Mouse (Mus musculus) WW6 (cell line): ENCODE measurements around the gene Angptl6.
A peak's percentile ranks its signal among the peaks of the same experiment; 100 is the strongest.
"Not testable (repeated sequence)": the region's sequence is repeated elsewhere in the genome, so short reads cannot be mapped to it uniquely, and the experiment has no call there.

Experiments used
- DNase-seq: peaks from one replicate; pipeline ENCODE4 v3.0.0-alpha.2; 2013; ENCODE audit warnings: low read depth, low spot score

Angptl6 gene

DNA sequence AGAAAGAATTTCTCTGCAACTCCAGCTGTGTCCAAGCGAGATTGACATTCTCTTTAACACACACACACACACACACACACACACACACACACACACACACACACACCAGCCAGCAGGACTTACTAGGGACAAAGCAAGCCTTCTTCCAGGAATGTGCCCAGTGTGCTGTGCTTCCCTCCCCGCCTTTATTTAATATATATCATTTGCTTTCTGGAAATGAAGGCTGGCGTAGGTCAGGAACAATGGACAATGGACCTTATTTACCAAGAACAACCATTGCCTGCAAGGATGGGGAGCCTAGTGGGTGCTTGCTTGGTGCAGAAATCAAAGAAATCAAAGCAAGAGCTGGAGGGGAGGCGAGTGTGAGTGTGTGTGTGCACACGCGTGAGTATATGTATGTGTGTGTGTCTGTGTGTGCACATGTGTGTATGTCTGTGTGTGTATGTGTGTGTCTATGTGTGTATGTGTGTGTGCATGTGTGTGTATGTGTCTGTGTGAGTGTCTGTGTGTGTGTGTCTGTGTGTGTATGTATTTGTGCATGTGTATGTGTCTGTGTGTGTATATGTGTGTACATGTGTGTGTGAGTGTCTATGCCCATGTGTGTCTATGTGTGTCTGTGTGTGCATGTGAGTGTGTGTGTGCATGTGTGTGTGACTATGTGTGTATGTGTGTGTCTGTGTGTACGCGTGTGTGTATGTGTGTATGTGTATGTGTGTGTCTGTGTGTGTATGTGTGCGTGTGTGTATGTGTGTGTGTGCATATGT lies 42.2 kb downstream of the Angptl6 start:
- DNase-seq, result no peak

DNA sequence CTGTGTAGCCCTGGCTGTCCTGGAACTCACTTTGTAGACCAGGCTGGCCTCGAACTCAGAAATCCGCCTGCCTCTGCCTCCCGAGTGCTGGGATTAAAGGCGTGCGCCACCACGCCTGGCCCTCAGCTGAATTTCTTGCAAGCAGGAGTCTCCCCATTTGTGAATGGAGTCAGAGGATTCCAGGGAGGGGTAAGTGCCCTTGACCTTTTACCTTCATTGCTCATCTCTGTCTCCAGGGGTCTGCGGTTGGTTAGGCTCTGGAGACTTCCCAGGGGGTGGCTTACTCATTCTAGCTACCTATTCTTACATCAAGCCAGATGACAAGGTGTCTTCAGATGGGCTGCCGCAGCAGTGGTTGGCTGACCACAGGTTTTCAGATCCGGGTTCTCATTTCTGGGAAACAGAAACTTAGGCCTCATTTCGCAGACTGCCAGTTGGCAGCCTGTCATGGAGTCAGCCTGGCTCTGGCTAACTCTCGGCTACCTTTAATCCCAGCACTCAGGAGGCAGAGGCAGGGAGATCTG lies 44.0 kb downstream of the Angptl6 start:
- DNase-seq, result not testable (repeated sequence)

DNA sequence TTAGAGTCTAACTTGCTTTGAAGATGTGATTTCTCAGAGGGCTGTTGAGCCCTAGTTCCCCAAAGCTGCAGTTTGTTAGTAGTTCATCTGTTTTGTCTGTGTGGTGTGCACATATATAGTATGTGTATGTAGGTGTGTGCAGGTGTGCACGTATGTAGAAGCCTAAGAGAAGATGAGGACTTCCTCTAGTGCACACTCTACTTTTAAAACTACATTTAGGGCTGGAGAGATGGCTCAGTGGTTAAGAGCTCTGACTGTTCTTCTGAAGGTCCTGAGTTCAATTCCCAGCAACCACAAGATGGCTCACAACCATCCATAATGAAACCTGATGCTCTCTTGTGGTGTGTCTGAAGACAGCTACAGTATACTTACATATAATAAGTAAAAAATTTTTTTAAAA lies 44.6 kb downstream of the Angptl6 start:
- no peak for DNase-seq

DNA sequence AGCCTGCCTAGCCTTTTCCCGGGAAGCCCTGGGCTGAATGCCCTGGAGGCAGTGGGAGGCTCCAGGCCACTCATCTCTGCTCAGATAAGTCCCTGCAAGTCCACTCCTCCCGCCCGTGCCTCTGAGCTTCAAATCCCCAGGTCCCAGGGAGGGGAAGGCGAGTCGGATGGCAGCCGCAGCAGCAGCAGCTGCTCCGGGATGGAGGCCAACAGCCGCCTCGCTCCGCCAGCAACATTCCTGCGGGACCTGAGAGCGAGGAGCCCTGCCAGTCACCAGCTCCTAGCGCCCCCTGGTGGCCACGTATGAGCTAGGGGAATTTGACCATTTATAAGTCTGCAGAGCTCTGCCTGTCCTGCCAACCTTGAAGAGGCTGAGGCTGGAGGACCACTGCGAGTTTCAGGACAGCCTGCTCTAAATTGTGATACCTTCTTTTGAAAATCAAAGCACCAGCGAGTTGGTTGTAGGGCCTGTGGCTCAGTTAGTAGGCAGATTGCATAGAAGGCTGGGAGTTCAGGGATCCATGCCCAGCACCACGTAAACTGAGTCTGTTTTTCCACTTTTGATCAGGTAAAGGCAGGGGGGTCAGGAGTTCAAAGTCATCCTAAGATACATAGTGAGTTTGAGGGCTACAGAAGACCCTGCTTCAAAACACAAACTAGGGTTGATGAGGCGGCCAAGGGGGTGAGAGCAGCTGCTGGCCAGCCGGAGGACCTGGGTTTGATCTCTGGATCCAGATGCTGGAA lies 48.5 kb downstream of the Angptl6 start:
- DNase-seq, result peak; percentile 80

DNA sequence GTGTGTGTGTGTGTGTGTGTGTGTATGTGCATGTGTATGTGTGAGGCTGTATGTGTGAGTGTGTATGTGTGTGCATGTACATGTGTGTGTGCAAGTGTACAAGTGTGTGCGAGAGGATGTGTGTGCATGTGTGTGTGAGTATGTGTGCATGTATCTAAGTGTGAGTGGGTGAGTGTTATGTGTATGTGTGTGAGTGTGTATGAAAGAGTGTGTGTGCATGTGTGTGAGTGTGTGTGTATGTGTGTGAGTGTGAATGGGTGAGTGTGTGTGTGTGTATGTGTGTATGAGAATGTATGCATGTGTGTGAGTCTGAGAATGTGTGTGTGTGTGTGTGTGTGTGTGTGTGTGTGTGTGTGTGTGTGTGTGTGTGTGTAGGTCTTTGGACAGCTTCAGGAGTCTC lies 51.4 kb downstream of the Angptl6 start:
- DNase-seq, result no peak

DNA sequence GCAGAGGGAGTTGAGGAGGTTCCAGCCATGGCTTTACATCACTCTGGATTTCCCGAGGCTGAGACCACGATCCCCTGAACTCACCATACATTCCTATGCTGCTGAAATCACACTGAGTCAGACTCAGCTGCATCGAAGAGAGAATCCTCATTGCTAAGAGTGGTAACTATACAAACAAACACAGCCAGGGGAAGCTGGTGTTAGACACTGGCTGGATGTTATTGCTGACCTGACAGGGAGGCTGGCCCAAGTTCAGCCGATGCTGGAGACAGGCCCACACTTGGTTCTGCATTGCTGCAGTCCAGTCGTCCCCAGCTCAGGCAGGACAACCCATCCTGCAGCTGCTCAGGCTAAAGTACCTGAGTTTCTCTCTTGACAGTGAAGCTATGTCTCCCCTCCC lies 53.7 kb downstream of the Angptl6 start:
- no peak for DNase-seq
